Mouse (Mus musculus): ENCODE data around the gene Kat2a.

Gene Kat2a

GRCm38 (mm10) chr11:100711783-100712615 is at the start of gene Kat2a:
Gene Kat2a (minus strand): TSS chr11:100712465.
- peak; percentile 62 to 64 for DNase-seq

GRCm38 (mm10) chr11:100761547-100762045 is 49.3 kb upstream of the Kat2a start:
- peak; percentile 53 to 55 for DNase-seq

GRCm38 (mm10) chr11:100759611-100760233 is 47.5 kb upstream of the Kat2a start, which contains the start of gene Kcnh4:
Gene Kcnh4 (minus strand): TSS chr11:100759942.
- DNase-seq: peak; percentile 62 to 78

- DNase-seq: no peak
Measured at GRCm38 (mm10) chr11:100758707-100759610, 46.7 kb upstream of the Kat2a start.

- no peak for DNase-seq
Measured at GRCm38 (mm10) chr11:100757566-100757965, 45.3 kb upstream of the Kat2a start.

- no peak for DNase-seq
Measured at GRCm38 (mm10) chr11:100756476-100756875, 44.2 kb upstream of the Kat2a start.

- no peak for DNase-seq
Measured at GRCm38 (mm10) chr11:100754693-100755057, 42.4 kb upstream of the Kat2a start.

- DNase-seq: no peak
Measured at GRCm38 (mm10) chr11:100754021-100754692, 41.9 kb upstream of the Kat2a start.

GRCm38 (mm10) chr11:100752294-100752693 is 40.0 kb upstream of the Kat2a start:
- DNase-seq: no peak

GRCm38 (mm10) chr11:100750127-100750526 is 37.9 kb upstream of the Kat2a start:
- DNase-seq: no peak

- no peak for DNase-seq
Measured at GRCm38 (mm10) chr11:100749469-100749868, 37.2 kb upstream of the Kat2a start.

GRCm38 (mm10) chr11:100748620-100749019 is 36.4 kb upstream of the Kat2a start:
- no peak for DNase-seq

- no peak for DNase-seq
Measured at GRCm38 (mm10) chr11:100747114-100747513, 34.8 kb upstream of the Kat2a start.

GRCm38 (mm10) chr11:100746546-100746945 is 34.3 kb upstream of the Kat2a start:
- no peak for DNase-seq

- no peak for DNase-seq
Measured at GRCm38 (mm10) chr11:100745085-100745484, 32.8 kb upstream of the Kat2a start.

GRCm38 (mm10) chr11:100741348-100741747 is 29.1 kb upstream of the Kat2a start:
- no peak for DNase-seq

- no peak for DNase-seq
Measured at GRCm38 (mm10) chr11:100738749-100739148, 26.5 kb upstream of the Kat2a start.

GRCm38 (mm10) chr11:100738066-100738604 is 25.9 kb upstream of the Kat2a start, which contains the start of gene Rab5c:
Gene Rab5c (minus strand): TSS chr11:100738215.
- DNase-seq: peak; percentile 99

GRCm38 (mm10) chr11:100737105-100737733 is 25.0 kb upstream of the Kat2a start:
- DNase-seq: no peak

GRCm38 (mm10) chr11:100736746-100737080 is 24.4 kb upstream of the Kat2a start:
- no peak for DNase-seq

GRCm38 (mm10) chr11:100735954-100736745 is 23.9 kb upstream of the Kat2a start:
- peak in 1 of 2 experiments; percentile 12 for DNase-seq

All from thymus, adult 18-20 months (tissue).